Mouse (Mus musculus) heart, postnatal 0 days (tissue): Measurements from ENCODE around the gene Sars2.
"Not testable (repeated sequence)": the region's sequence is repeated elsewhere in the genome, so short reads cannot be mapped to it uniquely, and the experiment has no call there.

Source experiments
- CTCF ChIP-seq: IDR thresholded peaks from 2 replicates; pipeline ENCODE4 v1.5.1; 2016; ENCODE audit warnings: antibody characterized with exemption, control low read depth, low read depth
- EP300 ChIP-seq: IDR thresholded peaks from 2 replicates; pipeline ENCODE4 v1.6.1; 2016; ENCODE audit warnings: antibody characterized with exemption, low read depth

- TF ChIP-seq CTCF, EP300: not testable (repeated sequence)
Measured at GRCm38 (mm10) chr7:28701306-28701705, 40.5 kb upstream of the Sars2 start.
